Mouse (Mus musculus) erythroblast, embryonic 14.5 days (primary cell): Measurements from ENCODE around the gene Cacna2d3.

Source experiments
- GATA1 ChIP-seq: IDR thresholded peaks from 2 replicates; pipeline ENCODE4 v1.6.1; 2012; ENCODE audit warnings: low read length, inconsistent platforms, mixed read lengths
- TAL1 ChIP-seq: IDR thresholded peaks from 3 replicates; pipeline ENCODE4 v1.6.1; 2012; ENCODE audit warnings: low read length, inconsistent platforms, mixed read lengths

GRCm38 (mm10) chr14:29528696-29529095, 193.0 kb downstream of the Cacna2d3 start:
- TF ChIP-seq GATA1 (no peak), TAL1 (no peak)
